Mouse (Mus musculus) neural tube, embryonic 15.5 days (tissue): ENCODE results near the gene Helz. TPM values are rescaled to one million over a fixed set of nuclear protein-coding genes. Genes with fewer than 3 reads are reported as not detected.

Source experiments
- ATAC-seq: fragments of 200-750 bp; cut with Nextera tagmentation; 2 replicates; pipeline ENCODE4 v1.8.0; 2017; ENCODE audit warnings: mild to moderate bottlenecking, moderate TSS enrichment, moderate library complexity; ENCODE audit not compliant: low FRiP score
- H3K27ac ChIP-seq: fragments of 300-500 bp; sonication (generic); replicated peaks from 2 replicates; pipeline ENCODE4 v1.5.1; 2015; ENCODE audit warnings: mild to moderate bottlenecking, inconsistent platforms
- H3K27me3 ChIP-seq: fragments of 300-500 bp; sonication (generic); replicated peaks from 2 replicates; pipeline ENCODE4 v1.6.1; 2015; ENCODE audit warnings: inconsistent platforms
- H3K36me3 ChIP-seq: fragments of 300-500 bp; sonication (generic); 2 replicates; pipeline ENCODE4 v1.6.1; 2015; ENCODE audit warnings: inconsistent platforms
- H3K4me1 ChIP-seq: fragments of 300-500 bp; sonication (generic); 2 replicates; pipeline ENCODE4 v1.6.1; 2015; ENCODE audit warnings: inconsistent platforms
- H3K4me2 ChIP-seq: fragments of 300-500 bp; sonication (generic); 2 replicates; pipeline ENCODE4 v1.6.1; 2015; ENCODE audit warnings: inconsistent platforms, mild to moderate bottlenecking, moderate library complexity
- H3K4me3 ChIP-seq: fragments of 300-500 bp; sonication (generic); replicated peaks from 2 replicates; pipeline ENCODE4 v1.5.1; 2015; ENCODE audit warnings: mild to moderate bottlenecking, inconsistent platforms
- H3K9ac ChIP-seq: fragments of 300-500 bp; sonication (generic); replicated peaks from 2 replicates; pipeline ENCODE4 v1.6.1; 2015; ENCODE audit warnings: mild to moderate bottlenecking, inconsistent platforms
- H3K9me3 ChIP-seq: fragments of 300-500 bp; sonication (generic); replicated peaks from 2 replicates; pipeline ENCODE4 v1.6.1; 2016; ENCODE audit warnings: inconsistent platforms
- WGBS: fragments of 180-500 bp; shearing (Covaris S2); methylation state at CpG from one replicate; pipeline ENCODE4 v1.1.7; 2015; ENCODE audit warnings: mixed read lengths; 5-methylcytosine and 5-hydroxymethylcytosine counted together
- polyA plus RNA-seq: library from polyadenylated mRNA; unstranded; fragments of >200 nt; fragmentation: Nextera tagmentation; extraction: Ambion mirVana; gene quantifications from 2 replicates; pipeline ENCODE4 v1.2.1, GENCODE M21; 2015

Helz gene
- polyA plus RNA-seq, 1 experiment from 2014 or later = 13.5 TPM

DNA sequence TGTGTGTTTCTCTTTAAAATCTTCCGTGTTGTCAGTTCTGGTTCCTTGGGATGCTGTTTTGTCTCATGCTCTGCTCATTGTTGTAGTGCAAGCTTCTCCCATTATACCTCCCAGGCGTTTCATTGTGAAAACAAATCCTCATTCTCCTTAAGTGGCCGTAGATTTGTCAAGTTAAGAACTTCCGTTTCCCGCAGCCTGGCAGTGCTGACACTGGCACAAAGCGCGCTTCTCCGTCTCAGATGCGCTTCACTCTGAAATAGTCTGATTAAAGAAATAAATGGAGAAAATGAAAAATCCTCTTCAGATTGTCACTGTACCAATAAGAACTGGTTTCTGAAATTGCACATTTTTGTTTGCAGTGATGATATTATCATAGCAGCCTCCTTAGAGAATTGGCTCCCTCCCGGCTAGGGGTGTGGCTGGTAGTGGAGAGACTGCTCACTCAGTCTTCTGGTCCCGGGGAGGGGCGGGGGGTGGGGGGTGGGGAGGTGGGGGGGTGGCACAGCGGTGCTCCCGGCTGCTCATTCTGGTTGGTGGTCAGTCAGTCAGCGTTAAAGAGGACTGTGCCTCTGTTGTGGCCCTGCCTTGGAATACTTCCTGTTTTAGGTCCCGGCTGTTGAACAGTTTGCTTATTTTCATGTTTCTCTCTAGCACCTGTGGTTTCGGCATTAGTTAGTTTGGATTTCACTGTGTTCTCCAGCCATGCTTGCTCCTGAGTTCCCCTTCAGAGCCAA lies 128.6 kb downstream of the Helz start:
- Histone ChIP-seq H3K9me3 (no peaks in the 10 kb centered on the region), H3K27ac (peak overlapping the region; percentile 61), H3K9ac (no peak overlapping the region), H3K36me3 (peaks cover 17% of the 10 kb centered on the region), H3K27me3 (no peaks in the 10 kb centered on the region), H3K4me1 (peaks cover 18% of the 10 kb centered on the region), H3K4me2 (peak overlapping the region; percentile 44), H3K4me3 (no peak overlapping the region)
- ATAC-seq = peak; percentile 70
- 27% methylated on average over 17 of the region's 17 CpGs for WGBS

DNA sequence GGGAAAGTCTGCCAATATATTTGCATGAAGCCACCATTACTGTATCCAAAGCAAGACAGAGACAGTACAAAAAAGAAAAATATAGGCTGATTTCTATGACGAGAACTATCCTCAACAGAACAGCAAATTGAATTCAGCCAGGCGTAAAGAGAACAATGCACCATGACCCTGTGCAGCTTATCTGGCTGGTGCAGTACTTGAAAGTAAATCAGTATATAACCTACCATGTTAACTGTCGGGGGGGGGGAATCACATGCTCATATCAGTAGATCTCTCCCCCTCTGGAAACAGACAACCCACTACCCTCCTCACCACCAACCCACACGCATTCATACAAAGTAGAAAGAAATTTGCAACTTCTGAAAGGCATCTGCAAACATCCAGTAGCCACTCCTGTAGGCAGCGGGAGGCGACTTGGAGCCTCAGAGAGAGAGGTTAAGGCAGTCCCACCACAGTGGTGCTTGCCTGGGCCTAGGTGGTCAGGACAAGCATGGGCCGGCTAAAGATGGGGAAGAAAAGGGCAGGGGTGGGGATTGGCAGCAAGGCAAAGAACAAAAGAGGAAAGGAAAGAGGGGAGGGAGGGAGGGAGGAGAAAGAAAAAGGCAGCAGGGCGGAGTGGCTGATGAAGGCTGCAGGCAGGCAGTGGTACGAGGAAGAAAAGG lies 135.1 kb downstream of the Helz start:
- no peak overlapping the region; the same call in 1 of the 2 replicates for H3K27ac ChIP-seq
- H3K27me3 ChIP-seq = no peaks in the 10 kb centered on the region
- no peak; the same call in 1 of the 2 replicates for ATAC-seq

DNA sequence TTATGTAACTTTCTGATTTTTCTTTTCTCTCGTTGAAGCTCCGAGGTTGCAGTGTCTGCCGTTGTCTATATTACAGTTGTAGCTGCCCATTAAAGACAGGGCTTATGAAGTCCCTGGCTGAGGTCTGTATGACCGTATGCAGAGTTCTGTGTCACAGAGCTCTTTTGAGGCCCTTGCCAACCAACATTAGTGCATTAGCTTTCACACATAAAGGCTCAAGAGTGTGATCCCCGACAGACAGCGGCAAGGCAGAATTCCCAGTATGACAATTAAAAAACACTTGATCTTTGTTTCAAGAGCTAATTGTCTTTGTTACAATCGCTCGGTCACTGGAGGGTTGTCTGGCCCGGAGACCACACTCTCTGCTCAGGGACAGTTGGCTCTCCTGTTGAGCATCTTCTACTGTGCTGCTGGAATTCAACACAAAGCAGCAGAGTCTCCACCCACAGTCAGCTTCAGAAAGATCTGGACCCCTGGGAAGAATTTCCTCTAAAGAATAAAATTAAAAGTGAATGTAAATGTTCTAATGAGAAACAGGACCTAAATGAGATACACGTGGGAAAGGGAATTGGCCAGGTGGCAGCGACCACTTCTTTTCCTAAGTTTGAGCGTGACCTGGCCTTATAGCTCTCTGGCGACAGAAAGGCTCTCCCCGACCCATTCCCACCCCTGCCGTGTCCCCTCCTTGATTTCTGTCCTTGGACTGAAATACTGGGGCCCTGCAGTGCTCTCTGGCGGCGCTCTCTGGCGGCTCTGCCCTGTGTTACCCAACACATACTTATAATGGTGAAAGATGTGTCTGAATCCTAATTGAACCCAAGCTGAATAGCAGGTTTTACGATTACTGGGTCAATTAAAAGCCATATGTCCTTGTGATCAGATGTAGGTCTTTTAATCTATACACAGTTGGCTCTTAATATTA lies 136.1 kb downstream of the Helz start:
- WGBS = 32% methylated on average over 19 of the region's 19 CpGs
- 0 out of 2 replicates have a peak, but pooled peaks have one; percentile 53 for ATAC-seq

More for the DNA sequence above, 135.1 kb downstream of the Helz start:
- 49% methylated on average over 9 of the region's 9 CpGs for WGBS
- H3K9me3 ChIP-seq = no peaks in the 10 kb centered on the region
- H3K4me3 ChIP-seq = no peak overlapping the region
- no peak overlapping the region for H3K9ac ChIP-seq
- H3K4me1 ChIP-seq = peaks cover 20% of the 10 kb centered on the region
- H3K4me2 ChIP-seq = no peak overlapping the region
- H3K36me3 ChIP-seq = peaks cover 17% of the 10 kb centered on the region

DNA sequence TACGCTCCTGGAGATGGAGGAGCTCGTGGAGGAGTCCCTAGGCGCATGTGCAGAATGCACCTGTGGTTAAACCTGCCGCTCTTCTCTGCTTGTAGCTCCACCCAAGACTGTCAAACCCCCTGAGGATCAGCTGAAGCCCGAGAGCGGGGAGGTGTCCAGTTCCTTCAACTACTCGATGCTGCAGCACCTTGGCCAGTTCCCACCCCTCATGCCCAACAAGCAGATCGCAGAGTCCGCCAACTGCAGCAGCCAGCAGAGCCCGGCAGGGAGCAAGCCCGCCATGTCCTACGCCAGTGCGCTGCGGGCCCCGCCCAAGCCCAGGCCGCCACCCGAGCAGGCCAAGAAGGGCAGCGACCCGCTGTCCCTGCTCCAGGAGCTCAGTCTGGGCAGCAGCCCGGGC lies 138.6 kb downstream of the Helz start:
- Histone ChIP-seq H3K4me2 (no peak overlapping the region), H3K4me1 (peaks cover 20% of the 10 kb centered on the region), H3K9me3 (no peaks in the 10 kb centered on the region), H3K36me3 (peaks cover 27% of the 10 kb centered on the region), H3K9ac (no peak overlapping the region), H3K27ac (no peak overlapping the region), H3K4me3 (no peak overlapping the region), H3K27me3 (no peaks in the 10 kb centered on the region)
- WGBS = 89% methylated on average over 20 of the region's 20 CpGs
- no peak for ATAC-seq

More for the DNA sequence above, 136.1 kb downstream of the Helz start:
- H3K4me1 ChIP-seq = peaks cover 20% of the 10 kb centered on the region
- no peaks in the 10 kb centered on the region for H3K9me3 ChIP-seq
- H3K4me3 ChIP-seq = no peak overlapping the region
- no peak overlapping the region for H3K4me2 ChIP-seq
- H3K9ac ChIP-seq = no peak overlapping the region
- 0 out of 2 replicates have a peak overlapping the region, but pooled peaks have one; percentile 6 for H3K27ac ChIP-seq
- H3K36me3 ChIP-seq = peaks cover 27% of the 10 kb centered on the region
- H3K27me3 ChIP-seq = no peaks in the 10 kb centered on the region

DNA sequence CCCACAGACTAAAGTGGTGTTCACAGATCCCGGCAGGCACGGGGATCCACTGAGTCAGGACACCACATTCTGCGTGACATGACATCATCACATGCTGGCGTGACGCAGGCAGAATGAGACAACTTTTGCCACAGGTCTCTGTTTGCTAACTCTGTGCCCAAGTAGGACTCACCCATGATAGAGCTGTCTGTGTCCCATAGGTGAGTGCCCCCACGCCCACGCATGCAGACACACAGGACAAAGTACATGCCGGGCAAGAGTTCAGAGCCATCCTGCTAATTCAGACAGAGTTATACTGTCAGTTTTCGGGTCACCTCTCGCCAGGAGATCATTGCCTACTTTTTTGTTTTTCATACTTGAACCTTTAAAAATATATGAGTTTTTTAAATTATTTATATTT lies 140.8 kb downstream of the Helz start:
- Histone ChIP-seq H3K4me1 (peaks cover 11% of the 10 kb centered on the region), H3K4me2 (no peak overlapping the region), H3K27me3 (no peaks in the 10 kb centered on the region), H3K4me3 (no peak overlapping the region), H3K9ac (no peak overlapping the region), H3K36me3 (peaks cover 27% of the 10 kb centered on the region), H3K27ac (no peak overlapping the region), H3K9me3 (no peaks in the 10 kb centered on the region)
- ATAC-seq = no peak
- WGBS = 95% methylated on average over 10 of the region's 10 CpGs

DNA sequence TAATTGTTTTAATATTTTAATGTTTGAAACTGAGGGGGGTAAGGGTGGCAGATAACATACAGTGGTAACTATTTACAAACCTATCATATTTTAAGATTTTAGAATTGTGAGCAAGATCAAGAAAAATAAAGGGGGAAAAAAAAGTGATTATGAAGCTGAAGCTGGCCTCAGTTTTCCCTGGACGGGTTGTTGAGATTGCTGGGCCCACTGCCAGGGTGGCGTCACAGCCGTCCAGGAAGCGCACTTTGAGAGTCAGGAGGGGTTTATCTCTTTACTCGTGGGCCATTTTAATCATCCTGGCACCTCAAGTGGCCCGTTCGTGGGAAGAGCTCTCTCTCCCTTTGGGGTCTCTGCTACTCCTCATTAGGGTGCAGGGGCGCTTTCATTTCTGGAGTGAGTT lies 143.8 kb downstream of the Helz start:
- Histone ChIP-seq H3K27me3 (no peaks in the 10 kb centered on the region), H3K9me3 (no peaks in the 10 kb centered on the region), H3K4me2 (no peak overlapping the region), H3K27ac (no peak overlapping the region), H3K4me3 (no peak overlapping the region), H3K36me3 (peaks cover 13% of the 10 kb centered on the region), H3K4me1 (no peaks in the 10 kb centered on the region), H3K9ac (no peak overlapping the region)
- no peak for ATAC-seq
- 51% methylated on average over 8 of the region's 8 CpGs for WGBS

DNA sequence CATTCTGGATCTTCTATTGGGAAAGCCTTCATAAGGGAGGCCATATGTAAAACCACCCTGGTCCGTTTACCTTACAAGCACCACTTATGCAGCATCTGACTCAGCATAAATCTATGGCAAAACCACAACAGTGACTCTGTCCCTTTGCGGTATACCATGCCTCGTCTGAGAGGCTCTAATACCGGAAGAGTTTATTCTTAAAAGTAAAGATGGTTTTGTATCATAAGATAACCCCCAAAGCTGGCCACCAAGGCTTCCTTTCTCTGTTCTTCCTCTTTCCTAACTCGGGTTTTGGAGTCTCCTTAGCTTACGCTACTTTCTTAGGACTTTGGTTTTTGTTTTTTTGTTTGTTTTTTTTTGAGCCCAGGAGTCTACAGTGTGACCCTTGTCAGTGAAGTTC lies 145.6 kb downstream of the Helz start:
- Histone ChIP-seq H3K9ac (no peak overlapping the region), H3K4me1 (no peaks in the 10 kb centered on the region), H3K27me3 (no peaks in the 10 kb centered on the region), H3K4me2 (no peak overlapping the region), H3K4me3 (no peak overlapping the region), H3K27ac (no peak overlapping the region), H3K36me3 (peaks cover 5% of the 10 kb centered on the region), H3K9me3 (no peaks in the 10 kb centered on the region)
- 80% methylated on average over 6 of the region's 6 CpGs for WGBS
- no peak for ATAC-seq

DNA sequence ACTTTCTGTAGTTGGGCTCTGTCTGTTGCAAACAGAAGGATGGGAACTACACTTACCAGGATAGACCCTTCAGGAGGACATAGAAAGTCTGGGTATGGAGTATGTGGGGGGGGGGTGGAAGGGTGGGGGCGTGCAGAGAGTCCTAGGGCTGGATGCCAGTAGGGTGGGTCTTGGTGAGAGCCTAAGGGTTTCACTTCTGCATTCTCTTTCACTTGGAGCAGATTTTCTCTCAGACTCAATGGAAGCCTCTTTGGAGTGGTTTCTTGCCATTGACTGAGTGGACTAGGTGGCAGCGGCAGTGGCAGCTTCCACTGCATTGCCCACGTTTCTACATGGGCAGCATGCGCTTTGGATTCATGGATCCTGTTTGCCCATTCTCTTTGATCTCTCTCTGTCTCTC lies 152.2 kb downstream of the Helz start:
- no peaks in the 10 kb centered on the region for H3K9me3 ChIP-seq
- 95% methylated on average over 4 of the region's 4 CpGs for WGBS
- H3K4me2 ChIP-seq = no peak overlapping the region

DNA sequence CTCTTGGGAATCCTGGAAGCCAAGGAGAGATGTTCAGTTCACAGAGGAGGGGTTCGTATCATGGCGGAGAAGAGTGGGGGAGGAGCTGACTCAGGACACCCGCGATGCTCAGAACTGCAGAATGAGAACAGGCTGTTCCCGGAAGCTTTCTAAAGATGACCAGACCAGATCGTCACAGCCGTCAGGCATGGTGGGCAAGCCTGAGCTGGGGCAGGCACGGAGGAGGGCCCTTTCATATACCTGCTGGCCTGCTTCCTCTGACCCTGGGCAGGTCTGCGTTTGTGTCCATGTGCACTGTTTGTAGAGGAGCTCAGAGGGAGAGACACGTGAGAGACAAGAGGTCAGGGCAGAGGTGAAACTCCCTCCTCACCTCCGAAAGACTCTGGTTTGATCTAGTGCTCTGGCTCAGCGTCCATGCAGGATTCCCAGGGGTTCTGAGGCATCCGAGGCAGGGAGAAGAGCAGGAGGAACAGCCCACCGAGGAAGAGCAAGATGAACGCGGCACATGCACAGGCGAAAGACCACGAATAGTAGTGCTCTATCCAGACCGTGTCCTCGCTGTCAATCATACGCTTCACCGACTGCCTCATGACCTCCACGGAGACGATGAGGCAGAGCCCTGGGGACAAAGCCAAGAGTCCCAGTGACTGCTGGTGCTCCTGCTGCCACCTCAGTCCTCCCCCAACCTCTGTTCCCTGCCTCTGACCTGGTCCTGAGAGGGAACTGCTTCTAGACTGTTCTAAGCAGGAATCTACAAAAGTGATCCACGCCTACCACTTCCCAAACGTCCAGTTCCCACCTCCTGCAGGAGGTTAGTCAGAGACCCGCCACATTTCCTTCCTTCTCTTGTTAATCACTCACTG lies 155.8 kb downstream of the Helz start:
- Histone ChIP-seq H3K4me1 (peaks cover 27% of the 10 kb centered on the region), H3K36me3 (no peaks in the 10 kb centered on the region), H3K27me3 (0 out of 2 replicates have a peak, but pooled peaks cover 2% of the 10 kb centered on the region), H3K9me3 (no peaks in the 10 kb centered on the region), H3K27ac (no peak overlapping the region), H3K4me3 (no peak overlapping the region), H3K4me2 (no peak overlapping the region), H3K9ac (no peak overlapping the region)
- 47% methylated on average over 27 of the region's 27 CpGs for WGBS
- no peak for ATAC-seq

More for the DNA sequence above, 152.2 kb downstream of the Helz start:
- Histone ChIP-seq H3K27me3 (0 out of 2 replicates have a peak, but pooled peaks cover under 1% of the 10 kb centered on the region), H3K9ac (no peak overlapping the region), H3K27ac (no peak overlapping the region), H3K36me3 (no peaks in the 10 kb centered on the region), H3K4me3 (no peak overlapping the region), H3K4me1 (peaks cover 9% of the 10 kb centered on the region)
- no peak for ATAC-seq

DNA sequence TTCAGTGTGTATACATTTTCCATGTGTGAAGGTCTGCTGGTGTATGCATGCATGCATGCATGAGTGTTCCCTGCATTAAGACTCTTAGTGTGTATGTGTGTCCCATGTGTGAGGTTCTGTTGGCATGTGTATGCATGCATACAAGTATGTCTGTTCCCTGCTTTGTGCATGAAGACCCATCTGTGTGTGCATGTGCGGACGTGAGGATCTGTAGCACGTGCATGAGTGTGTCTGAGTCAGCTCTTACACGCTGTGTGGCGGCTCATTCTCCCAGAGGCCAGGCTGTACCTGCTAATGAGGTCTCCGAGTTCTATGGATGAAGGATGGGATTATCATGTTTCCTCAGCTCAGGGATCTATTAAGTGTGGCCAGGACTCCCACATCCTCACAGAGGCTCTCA lies 157.3 kb downstream of the Helz start:
- H3K27ac ChIP-seq = no peak overlapping the region
- ATAC-seq = 0 out of 2 replicates have a peak, but pooled peaks have one; percentile 42

More for the DNA sequence above, 157.3 kb downstream of the Helz start:
- Histone ChIP-seq H3K9me3 (no peaks in the 10 kb centered on the region), H3K4me2 (no peak overlapping the region), H3K36me3 (no peaks in the 10 kb centered on the region), H3K9ac (no peak overlapping the region), H3K4me1 (peaks cover 28% of the 10 kb centered on the region), H3K4me3 (no peak overlapping the region), H3K27me3 (0 out of 2 replicates have a peak, but pooled peaks cover 2% of the 10 kb centered on the region)
- WGBS = 63% methylated on average over 6 of the region's 6 CpGs
